Mouse (Mus musculus) erythroblast, adult 5-6 weeks (primary cell): ENCODE data around the gene Atp2b4. TPM values are rescaled to one million over a fixed set of nuclear protein-coding genes. Genes with fewer than 3 reads are reported as not detected.
A peak's percentile ranks its signal among the peaks of the same experiment; 100 is the strongest.

ENCODE experiments used
- ATAC-seq: replicated peaks from 2 replicates; pipeline ENCODE4 v1.8.0; 2016; ENCODE audit warnings: moderate number of reproducible peaks, mild to moderate bottlenecking, moderate TSS enrichment, inconsistent platforms; ENCODE audit not compliant: poor library complexity, low FRiP score, severe bottlenecking
- total RNA-seq, 2 experiments: library from RNA; stranded (forward) in 1 of 2; stranded (reverse) in 1 of 2; fragments of 150-400 nt in 1 of 2; fragments of 200-764, 138-1000 nt in 1 of 2; gene quantifications; 2 replicates each; pipeline versions ENCODE4 v1.2.3 to v1.2.4; 2015 to 2017; ENCODE audit warnings: low replicate concordance in 2 of 2

The Atp2b4 gene
- total RNA-seq, 2 experiments from 2014 or later, result 319 to 444 TPM

DNA sequence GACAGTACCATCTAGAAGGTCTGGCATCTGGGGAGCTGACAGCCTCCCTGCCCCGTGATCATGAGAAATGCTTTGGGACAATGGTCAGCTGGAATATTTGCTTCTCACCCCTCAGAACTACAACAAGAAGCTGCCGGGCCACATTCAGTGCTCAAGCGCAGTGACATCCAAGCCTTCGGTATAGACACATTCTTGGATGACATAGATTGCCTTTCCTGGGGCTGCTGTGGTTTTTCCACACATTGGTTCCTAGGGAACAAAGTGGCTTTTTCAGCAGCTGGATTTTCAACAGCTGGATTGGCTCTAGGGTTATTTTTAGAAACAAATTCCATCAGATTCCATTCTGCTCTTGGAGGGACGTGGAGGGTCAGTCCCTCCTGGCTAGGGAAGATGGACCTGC, 39.6 kb downstream of the Atp2b4 start:
- ATAC-seq, result no peak

DNA sequence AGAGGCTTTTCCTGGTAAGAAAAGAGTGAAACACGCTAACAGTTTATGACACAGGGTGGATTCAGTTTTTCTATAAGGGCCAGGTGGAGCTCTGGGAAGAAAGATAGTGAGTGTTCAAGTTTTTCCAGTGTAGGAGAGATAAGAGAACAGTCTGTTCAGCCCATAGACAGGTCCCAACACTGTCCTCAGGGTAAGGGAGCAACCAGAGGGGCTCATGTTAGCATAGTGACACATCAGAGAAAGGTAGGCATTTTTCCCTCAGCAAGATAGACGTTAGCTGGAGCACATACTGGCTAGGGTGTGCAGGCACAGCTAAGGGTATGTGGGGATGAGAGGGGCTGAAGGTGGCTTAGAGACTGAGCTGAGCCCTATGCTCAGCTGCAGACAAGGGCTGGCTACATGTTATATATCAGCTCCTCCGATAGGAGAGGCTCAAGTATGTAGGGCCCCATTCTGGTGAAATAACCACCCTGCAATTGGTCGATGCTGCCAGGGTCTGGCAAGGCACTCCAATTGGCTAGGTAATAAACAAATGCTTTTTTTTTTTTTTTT, 46.4 kb downstream of the Atp2b4 start:
- peak; percentile 81 for ATAC-seq

- ATAC-seq, result no peak
These were observed 47.5 kb downstream of the Atp2b4 start for GRCm38 (mm10) chr1:133753325-133753724.

- no peak for ATAC-seq
These were observed 49.2 kb downstream of the Atp2b4 start for GRCm38 (mm10) chr1:133751621-133752020.

DNA sequence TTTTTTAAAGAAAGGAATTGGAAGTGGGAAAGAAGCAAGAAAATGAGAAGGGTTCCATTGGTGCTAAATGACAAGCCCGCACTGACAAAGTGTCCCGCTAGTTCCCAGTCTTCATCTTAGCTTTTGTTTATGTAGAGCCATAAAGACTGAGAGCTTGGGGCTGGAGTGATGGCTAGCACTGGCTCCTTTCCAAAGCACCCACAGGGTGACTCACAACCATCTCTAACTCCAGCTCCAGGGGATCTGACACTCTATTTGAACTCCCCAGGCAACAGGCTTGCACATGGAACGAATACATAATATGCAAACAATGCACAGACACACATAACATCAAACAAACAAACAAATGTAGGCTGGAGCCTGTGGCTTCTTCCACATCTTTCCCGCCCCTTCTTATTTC, 50.9 kb downstream of the Atp2b4 start:
- no peak for ATAC-seq

GRCm38 (mm10) chr1:133745078-133745495, 55.8 kb downstream of the Atp2b4 start:
- ATAC-seq, result peak; percentile 76

DNA sequence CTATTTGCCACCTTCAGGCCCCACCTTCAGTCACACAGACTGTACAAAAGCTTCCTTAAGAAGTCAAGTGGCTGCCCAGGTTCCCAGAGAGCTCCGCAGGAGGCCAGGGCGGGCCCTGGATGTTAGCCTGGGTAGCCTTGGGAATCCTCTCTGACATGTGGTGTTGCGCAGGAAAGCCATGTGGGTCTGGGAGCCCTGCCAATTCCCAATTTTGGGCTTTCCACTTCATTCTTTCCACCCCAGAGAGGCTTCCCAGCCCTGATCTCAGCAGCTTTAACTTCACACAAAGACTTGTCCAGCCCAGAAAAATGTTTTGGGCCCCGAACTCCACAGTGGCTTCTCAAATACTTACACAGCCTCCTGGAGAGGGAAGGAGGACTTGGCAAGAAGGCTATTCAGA, 56.2 kb downstream of the Atp2b4 start:
- no peak for ATAC-seq

- no peak for ATAC-seq
These were observed 58.3 kb downstream of the Atp2b4 start for GRCm38 (mm10) chr1:133742517-133742916.

GRCm38 (mm10) chr1:133741881-133742434, 58.9 kb downstream of the Atp2b4 start:
- no peak for ATAC-seq

DNA sequence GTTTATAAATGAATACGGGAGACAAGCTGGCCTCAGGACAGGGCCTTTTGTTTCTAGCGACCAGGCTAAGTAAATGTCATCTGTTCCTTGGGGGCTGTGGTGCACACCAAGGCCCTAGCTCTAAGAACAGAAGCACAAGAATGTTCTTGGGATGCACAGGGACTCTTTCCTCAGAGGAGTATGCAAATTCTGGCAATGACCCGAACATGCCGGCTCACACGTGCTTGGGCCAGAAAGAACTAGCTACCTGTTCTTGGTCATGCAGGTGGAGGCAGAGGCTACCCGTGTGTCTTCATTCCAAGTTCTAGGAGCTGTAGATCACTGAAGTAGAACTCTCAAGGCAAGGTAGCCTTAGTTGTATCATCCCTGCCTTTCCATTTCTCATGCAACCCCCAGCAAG, 59.7 kb downstream of the Atp2b4 start:
- ATAC-seq, result no peak

DNA sequence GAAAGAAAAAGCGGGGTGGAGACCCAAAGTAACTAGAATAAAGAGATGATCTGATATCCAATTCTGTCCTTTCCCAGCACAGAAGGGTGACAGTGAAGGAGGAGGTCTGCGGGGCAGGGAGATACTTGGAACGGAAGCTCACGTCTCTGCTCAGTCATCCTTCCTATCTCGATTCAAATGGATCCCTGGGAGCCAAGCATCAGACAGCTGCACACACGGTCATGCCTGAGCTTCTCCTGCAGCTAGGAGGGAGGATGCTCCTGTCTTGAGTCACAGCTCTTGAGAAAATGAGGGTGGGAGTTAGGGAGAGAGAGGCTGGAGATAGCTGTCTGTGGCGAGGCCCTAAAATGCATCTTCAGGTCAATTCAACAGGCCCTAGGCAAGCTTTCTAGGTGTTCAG, 64.2 kb downstream of the Atp2b4 start:
- no peak for ATAC-seq

DNA sequence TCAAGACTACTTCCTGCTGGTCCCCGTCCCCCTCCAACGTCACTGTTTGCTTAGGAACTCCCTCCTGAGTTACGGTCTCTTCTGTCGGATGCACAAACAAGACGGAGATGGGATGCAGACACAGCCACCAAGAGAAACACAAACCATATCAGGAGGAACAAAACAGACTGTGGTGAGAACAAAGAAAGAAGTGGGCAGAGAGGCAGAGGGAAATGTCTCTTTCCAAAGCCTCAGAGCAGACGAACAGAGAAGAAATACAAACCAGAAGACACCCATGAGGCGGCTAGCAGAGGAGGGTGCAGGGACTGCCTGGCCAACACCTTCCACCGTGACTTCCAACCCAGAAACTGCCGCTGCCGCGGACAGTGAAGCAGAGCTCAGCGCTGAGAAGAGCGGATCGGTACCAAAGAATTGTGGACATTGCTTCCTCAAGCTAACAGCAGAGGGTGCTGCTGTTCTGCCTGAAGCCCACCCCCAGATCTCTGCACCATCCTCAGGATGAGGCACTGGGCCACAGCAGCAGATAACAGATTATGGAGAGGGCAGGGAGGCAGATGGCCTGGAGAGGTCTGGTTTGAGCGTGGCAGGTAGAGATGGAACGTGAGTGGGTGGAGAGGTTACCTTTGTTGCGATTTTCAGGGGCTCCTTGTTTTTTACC, 64.7 kb downstream of the Atp2b4 start:
- peak; percentile 49 for ATAC-seq

DNA sequence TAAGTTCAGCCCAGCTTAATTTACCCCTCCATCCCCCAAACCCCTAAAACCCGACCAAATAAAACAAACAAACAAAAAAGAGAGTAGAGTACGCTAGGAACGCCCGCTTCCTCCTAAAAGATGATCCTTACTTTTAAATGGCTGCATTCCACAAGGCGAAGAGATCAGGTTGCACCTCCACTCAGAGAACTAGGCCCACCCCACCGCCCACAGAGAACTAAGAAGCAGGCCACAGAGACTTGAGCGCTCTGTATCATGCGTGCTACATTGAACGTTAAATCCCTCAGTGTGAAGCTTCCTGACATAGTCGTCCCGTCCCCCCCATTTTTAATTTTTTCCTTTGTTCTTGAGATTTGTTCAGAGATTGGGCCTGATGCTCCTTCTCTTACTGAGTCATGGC, 68.0 kb downstream of the Atp2b4 start:
- no peak for ATAC-seq

GRCm38 (mm10) chr1:133728339-133728738, 72.5 kb downstream of the Atp2b4 start:
- ATAC-seq, result no peak

GRCm38 (mm10) chr1:133720342-133720741, 80.5 kb downstream of the Atp2b4 start:
- ATAC-seq, result no peak

DNA sequence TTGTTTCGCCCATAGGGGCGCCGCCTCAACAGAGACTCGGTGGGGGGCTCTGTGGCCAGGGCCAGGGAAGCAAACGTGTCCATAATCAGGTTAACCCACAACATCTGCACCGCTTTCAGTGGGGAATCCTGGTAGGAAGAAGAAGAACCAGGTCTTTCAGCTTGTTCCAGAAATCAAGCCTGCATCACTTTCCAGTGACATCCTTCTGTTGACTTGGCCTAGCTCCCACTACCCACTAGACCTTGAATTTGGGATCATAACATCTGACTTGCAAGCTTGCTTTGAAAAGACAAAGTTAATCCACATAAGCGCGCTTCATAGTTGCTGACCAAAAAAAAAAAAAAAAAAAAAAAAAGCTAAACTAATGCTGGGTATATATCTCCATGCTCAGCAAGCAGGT, 82.1 kb downstream of the Atp2b4 start:
- no peak for ATAC-seq

GRCm38 (mm10) chr1:133718296-133718695, 82.5 kb downstream of the Atp2b4 start:
- ATAC-seq, result no peak

DNA sequence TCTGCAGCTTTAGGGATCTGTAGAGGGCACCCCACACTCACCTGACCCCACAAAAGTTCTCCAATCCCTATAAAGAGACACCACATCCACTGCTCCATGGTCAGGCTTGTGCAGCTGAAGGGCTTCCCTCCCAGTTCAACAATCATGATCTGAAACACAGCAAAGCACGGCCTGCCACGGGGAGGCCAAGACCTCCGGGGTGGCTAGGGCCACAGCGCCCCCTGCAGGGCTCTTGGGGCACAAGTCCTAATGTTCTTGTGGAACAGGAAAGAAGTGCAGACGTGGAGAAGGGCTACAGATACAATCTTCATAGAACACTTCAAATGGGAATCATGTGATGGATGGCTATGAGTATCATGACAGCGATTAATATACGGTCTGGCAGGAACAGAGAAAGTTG, 84.4 kb downstream of the Atp2b4 start:
- peak; percentile 37; the same call in 1 of the 2 replicates for ATAC-seq

- ATAC-seq, result no peak
These were observed 85.7 kb downstream of the Atp2b4 start for GRCm38 (mm10) chr1:133715191-133715590.

DNA sequence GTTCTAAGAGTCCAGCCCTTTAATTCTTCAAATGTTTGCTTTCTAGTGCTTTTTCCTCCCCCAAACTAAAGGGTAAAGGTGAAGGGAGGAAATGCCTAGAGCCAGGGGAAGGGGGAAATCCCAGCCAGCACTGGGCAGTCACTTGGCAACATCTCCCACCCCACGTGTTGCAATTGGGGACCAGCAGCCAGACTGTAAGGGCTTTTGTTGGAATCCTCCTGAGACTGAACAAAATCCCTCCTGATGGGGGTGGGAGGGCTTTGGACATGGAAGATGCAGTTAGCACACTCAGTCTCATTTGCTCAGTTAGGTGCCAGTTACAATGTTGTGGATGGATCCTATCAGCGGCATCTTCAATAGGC, 87.9 kb downstream of the Atp2b4 start:
- no peak for ATAC-seq

- ATAC-seq, result no peak
These were observed 88.4 kb downstream of the Atp2b4 start for GRCm38 (mm10) chr1:133712288-133713008.
